Mouse (Mus musculus) lung, postnatal 0 days (tissue): Measurements from ENCODE around the gene Mmab. TPM values are rescaled to one million over a fixed set of nuclear protein-coding genes. Genes with fewer than 3 reads are reported as not detected.
A peak's percentile ranks its signal among the peaks of the same experiment; 100 is the strongest.

Source experiments
- ATAC-seq: fragments of 200-750 bp; cut with Nextera tagmentation; 2 replicates; pipeline ENCODE4 v1.8.0; 2017; ENCODE audit warnings: moderate library complexity
- DNase-seq: peaks from one replicate; pipeline ENCODE4 v3.0.0-alpha.2; 2016; ENCODE audit warnings: low spot score
- H3K27ac ChIP-seq: fragments of 300-500 bp; sonication (generic); 2 replicates; pipeline ENCODE4 v1.5.1; 2014; ENCODE audit warnings: antibody characterized with exemption, mild to moderate bottlenecking, low read length, mixed read lengths
- H3K27me3 ChIP-seq: fragments of 300-500 bp; sonication (generic); replicated peaks from 2 replicates; pipeline ENCODE4 v1.6.1; 2014; ENCODE audit warnings: low read length, mixed read lengths; ENCODE audit not compliant: insufficient read depth
- H3K36me3 ChIP-seq: fragments of 300-500 bp; sonication (generic); 2 replicates; pipeline ENCODE4 v1.6.1; 2014; ENCODE audit warnings: low read length, mixed read lengths; ENCODE audit not compliant: insufficient read depth
- H3K4me1 ChIP-seq: fragments of 300-500 bp; sonication (generic); 2 replicates; pipeline ENCODE4 v1.6.1; 2014; ENCODE audit warnings: antibody characterized with exemption, low read depth, low read length, mixed read lengths; ENCODE audit not compliant: insufficient read depth
- H3K4me2 ChIP-seq: fragments of 300-500 bp; sonication (generic); replicated peaks from 2 replicates; pipeline ENCODE4 v1.6.1; 2014; ENCODE audit warnings: low read depth, mild to moderate bottlenecking, low read length, moderate library complexity, mixed read lengths
- H3K4me3 ChIP-seq: fragments of 300-500 bp; sonication (generic); 2 replicates; pipeline ENCODE4 v1.5.1; 2014; ENCODE audit warnings: low read depth, low read length
- H3K9ac ChIP-seq: fragments of 300-500 bp; sonication (generic); replicated peaks from 2 replicates; pipeline ENCODE4 v1.6.1; 2014; ENCODE audit warnings: low read depth, mild to moderate bottlenecking
- H3K9me3 ChIP-seq: fragments of 300-500 bp; sonication (generic); 2 replicates; pipeline ENCODE4 v1.6.1; 2016; ENCODE audit warnings: low read length, mixed read lengths
- CTCF ChIP-seq: IDR thresholded peaks from 2 replicates; pipeline ENCODE4 v1.5.1; 2016; ENCODE audit warnings: antibody characterized with exemption, mild to moderate bottlenecking
- EP300 ChIP-seq: IDR thresholded peaks from 2 replicates; pipeline ENCODE4 v1.6.1; 2016; ENCODE audit warnings: antibody characterized with exemption, mild to moderate bottlenecking, control low read depth
- WGBS: fragments of 180-500 bp; shearing (Covaris S2); extraction: QIAGEN DNeasy Blood & Tissue Kit; methylation state at CpG from one replicate; pipeline ENCODE4 v1.1.7; 2014; 5-methylcytosine and 5-hydroxymethylcytosine counted together
- polyA plus RNA-seq: library from polyadenylated mRNA; unstranded; fragments of >200 nt; fragmentation: Nextera tagmentation; extraction: Ambion mirVana; gene quantifications from 2 replicates; pipeline ENCODE4 v1.2.1, GENCODE M21; 2015

Gene Mmab
- polyA plus RNA-seq, 1 experiment from 2014 or later: 11.1 TPM

DNA sequence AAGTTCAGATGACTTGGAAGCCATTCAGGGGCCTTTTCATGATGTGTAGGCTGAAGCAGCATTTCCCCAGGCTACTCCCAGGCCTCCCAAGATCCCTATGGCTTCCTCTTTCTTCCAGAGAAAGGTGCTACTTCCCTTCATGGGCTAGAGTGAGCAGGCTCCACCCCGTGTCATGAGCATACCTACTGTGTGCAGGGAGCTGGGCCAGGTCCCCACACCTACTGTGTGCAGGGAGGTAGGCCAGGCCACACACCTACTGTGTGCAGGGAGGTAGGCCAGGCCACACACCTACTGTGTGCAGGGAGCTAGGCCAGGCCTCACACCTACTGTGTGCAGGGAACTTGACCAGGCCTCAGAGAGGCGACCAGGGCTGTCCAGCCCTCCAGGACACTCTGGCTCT, 20.7 kb upstream of the Mmab start:
- no peak overlapping the region for H3K4me2 ChIP-seq
- no peak overlapping the region for H3K9ac ChIP-seq
- no peak for ATAC-seq
- 68% methylated on average over 2 of the region's 2 CpGs for WGBS
- H3K4me3 ChIP-seq: no peak overlapping the region
- DNase-seq: no peak
- H3K36me3 ChIP-seq: no peaks in the 10 kb centered on the region
- TF ChIP-seq EP300 (no peak), CTCF (no peak)
- H3K27ac ChIP-seq: no peak overlapping the region
- no peaks in the 10 kb centered on the region for H3K9me3 ChIP-seq
- H3K4me1 ChIP-seq: 0 out of 2 replicates have a peak, but pooled peaks cover 5% of the 10 kb centered on the region
- no peaks in the 10 kb centered on the region for H3K27me3 ChIP-seq

DNA sequence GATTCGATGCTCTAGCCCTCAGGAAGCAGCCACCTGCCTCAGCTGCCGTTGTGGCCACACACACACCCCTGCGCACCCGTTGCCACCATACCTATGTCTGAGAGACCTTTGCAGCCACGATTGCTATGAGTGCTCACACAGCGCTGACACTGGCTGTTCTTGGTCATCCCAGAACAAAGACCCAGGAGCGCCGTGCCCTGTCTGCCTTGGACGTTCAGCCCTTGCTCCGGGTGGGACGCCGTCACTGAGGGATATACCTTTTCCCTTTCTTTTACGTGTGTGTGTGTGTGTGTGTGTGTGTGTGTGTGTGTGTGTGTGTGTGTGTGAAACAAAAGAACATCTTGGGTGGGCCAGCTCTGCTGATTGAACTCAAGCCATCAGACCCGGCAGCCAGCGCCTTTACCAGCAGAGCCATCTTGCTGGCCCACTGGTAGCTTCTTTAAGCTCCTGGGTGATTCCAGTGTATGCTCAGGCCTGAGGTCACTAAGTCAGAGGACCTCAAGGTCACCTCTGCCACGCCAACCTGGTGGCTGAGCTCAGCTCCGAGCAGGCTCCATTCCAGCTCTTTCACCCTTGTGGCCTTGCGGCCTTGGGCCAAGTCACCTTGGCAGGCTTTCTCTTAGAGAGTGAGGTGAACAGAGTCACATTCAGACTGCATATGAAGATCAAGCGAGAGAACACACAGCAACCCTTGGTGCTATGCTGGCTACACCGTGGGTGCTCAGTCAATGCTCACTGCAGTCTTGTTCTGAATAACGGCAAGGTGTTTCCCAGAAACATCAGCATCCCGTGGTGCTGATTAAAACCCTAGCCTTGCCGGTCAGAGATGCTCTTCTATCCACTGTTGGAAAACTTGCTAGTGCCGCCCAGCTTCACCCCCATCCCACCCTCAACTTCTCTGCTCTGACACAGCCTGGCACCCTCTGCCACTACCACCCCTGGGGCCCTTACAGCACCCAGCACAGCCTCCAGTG, 18.5 kb upstream of the Mmab start:
- DNase-seq (no peak), ATAC-seq (no peak)
- no peak overlapping the region for H3K4me3 ChIP-seq
- H3K9ac ChIP-seq: no peak overlapping the region
- H3K27ac ChIP-seq: no peak overlapping the region
- H3K4me1 ChIP-seq: 0 out of 2 replicates have a peak, but pooled peaks cover under 1% of the 10 kb centered on the region
- no peak overlapping the region for H3K4me2 ChIP-seq
- no peak for TF ChIP-seq CTCF
- WGBS: 75% methylated on average over 24 of the region's 24 CpGs
- H3K9me3 ChIP-seq: no peaks in the 10 kb centered on the region
- no peaks in the 10 kb centered on the region for H3K27me3 ChIP-seq
- H3K36me3 ChIP-seq: no peaks in the 10 kb centered on the region

DNA sequence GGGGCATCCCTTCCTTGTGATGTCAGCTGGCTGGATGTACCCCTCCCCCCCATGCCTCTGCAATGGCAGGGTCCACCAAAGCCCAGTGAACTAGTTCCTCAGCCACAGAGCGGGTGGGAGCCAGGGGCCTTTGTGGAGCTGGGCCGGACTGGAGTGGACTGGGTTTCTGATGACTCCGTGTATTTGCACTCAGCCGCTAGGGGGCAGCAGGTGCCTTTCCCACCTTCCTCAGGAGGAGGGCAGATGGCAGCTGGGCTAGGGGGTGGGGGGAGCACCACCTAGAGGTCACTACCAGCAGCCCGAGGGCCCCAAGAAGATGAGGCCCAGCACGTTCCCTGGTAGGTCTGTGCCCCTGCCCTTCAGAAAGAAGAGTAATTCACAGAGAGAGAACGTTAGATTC, 17.4 kb upstream of the Mmab start:
- H3K9ac ChIP-seq: no peak overlapping the region
- no peak overlapping the region for H3K27ac ChIP-seq
- H3K36me3 ChIP-seq: no peaks in the 10 kb centered on the region
- H3K27me3 ChIP-seq: no peaks in the 10 kb centered on the region
- peak; percentile 82 for DNase-seq
- peak; percentile 69 for ATAC-seq
- WGBS: 5% methylated on average over 7 of the region's 7 CpGs
- no peaks in the 10 kb centered on the region for H3K4me1 ChIP-seq
- H3K4me3 ChIP-seq: no peak overlapping the region
- TF ChIP-seq EP300 (no peak), CTCF (peak; percentile 97)
- no peaks in the 10 kb centered on the region for H3K9me3 ChIP-seq
- no peak overlapping the region for H3K4me2 ChIP-seq

DNA sequence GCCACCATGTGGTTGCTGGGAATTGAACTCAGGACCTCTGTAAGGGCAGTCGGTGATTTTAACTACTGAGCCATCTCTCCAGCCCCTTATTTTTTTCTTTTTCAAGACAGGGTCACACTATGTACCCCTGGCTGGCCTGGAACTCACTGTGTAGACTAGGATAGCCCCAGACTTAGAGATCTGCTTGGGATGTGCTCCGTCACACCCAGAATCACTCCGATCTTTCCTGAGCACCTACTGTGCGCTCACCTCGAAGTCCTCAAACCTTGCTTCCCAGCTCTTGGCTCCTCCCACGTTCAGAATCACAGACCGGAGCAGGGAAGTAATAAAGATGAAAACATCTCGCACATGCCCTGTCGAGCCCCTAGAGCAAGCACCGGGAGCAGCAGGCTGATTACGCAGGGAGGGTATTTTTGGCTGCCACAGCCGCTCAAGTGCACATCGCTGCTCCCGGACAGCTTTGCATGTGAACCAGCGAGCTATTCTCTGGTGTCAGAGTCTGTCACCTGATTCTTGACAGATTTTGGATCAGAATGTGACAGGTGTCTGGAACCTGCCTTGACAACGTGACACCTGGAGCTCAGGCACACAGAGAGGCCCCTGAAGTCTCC, 13.2 kb upstream of the Mmab start:
- Histone ChIP-seq H3K9me3 (no peaks in the 10 kb centered on the region), H3K4me2 (no peak overlapping the region), H3K27ac (no peak overlapping the region), H3K9ac (no peak overlapping the region), H3K36me3 (no peaks in the 10 kb centered on the region), H3K4me3 (no peak overlapping the region), H3K4me1 (no peaks in the 10 kb centered on the region), H3K27me3 (no peaks in the 10 kb centered on the region)
- ATAC-seq (no peak), DNase-seq (no peak)
- no peak for TF ChIP-seq CTCF
- no peak for TF ChIP-seq EP300
- WGBS: 79% methylated on average over 16 of the region's 16 CpGs

DNA sequence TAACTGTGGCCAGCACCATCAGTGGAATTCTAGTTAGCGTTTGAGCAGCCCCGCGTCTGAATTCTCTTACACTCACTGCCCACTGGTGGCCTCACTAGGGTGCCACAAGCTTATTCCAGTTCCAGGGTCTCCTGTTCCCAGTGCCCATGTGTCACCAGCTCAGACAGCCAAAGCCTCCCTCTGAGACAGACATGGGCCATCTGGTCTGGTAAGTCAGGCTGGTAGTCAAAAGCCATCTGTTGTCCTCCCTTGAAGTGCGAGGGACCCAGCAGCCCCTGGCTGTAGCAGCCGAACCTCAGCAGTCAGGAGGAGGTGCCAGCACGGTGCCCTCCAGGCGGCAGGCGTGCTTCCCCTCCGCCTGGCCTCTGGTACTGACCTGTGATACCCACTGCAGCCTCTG, 12.4 kb upstream of the Mmab start:
- no peak overlapping the region for H3K27ac ChIP-seq
- TF ChIP-seq EP300 (no peak), CTCF (no peak; the same call in 1 of the 2 replicates)
- H3K9me3 ChIP-seq: no peaks in the 10 kb centered on the region
- 75% methylated on average over 9 of the region's 9 CpGs for WGBS
- no peak overlapping the region for H3K4me2 ChIP-seq
- ATAC-seq: no peak
- H3K9ac ChIP-seq: no peak overlapping the region
- no peaks in the 10 kb centered on the region for H3K4me1 ChIP-seq
- H3K36me3 ChIP-seq: no peaks in the 10 kb centered on the region
- no peak overlapping the region for H3K4me3 ChIP-seq
- no peak for DNase-seq
- H3K27me3 ChIP-seq: no peaks in the 10 kb centered on the region

DNA sequence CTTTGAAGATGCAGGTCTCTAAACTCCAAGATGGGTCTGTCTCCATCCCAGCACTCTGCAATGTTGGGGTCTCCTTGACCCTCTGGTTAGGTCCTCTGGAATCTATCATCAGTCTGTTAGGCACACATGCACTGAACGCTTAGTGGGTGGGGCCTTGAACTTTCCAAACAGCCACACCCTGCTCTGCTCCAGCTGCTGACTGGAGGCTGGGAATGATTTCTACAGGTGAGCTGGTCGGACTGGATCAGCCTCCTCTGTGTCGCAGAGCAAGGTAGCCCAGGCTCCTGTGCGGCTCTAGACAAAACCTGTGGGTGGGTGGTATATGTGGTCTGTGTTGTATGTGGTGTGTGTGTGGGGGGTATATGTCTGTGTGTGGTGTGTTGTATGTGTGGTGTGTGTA, 5.2 kb upstream of the Mmab start:
- Histone ChIP-seq H3K4me3 (no peak overlapping the region), H3K9ac (no peak overlapping the region), H3K27ac (no peak overlapping the region), H3K27me3 (no peaks in the 10 kb centered on the region), H3K9me3 (no peaks in the 10 kb centered on the region), H3K36me3 (0 out of 2 replicates have a peak, but pooled peaks cover 3% of the 10 kb centered on the region), H3K4me1 (0 out of 2 replicates have a peak, but pooled peaks cover 7% of the 10 kb centered on the region), H3K4me2 (no peak overlapping the region)
- TF ChIP-seq CTCF (no peak), EP300 (no peak)
- ATAC-seq (no peak), DNase-seq (peak; percentile 35)
- 51% methylated on average over 4 of the region's 4 CpGs for WGBS
